Mouse (Mus musculus) urinary bladder, postnatal 36 days (tissue): ENCODE measurements around the gene Stpg1.

Source experiments
- DNase-seq, 2 experiments: peaks; one replicate each; pipeline ENCODE4 v3.0.0; 2022; ENCODE audit warnings: low spot score in 2 of 2, mixed read lengths in 1 of 2

The Stpg1 gene

GRCm38 (mm10) chr4:135549323-135549722 lies 54.7 kb downstream of the Stpg1 start:
- DNase-seq: peak in 1 of 2 experiments; percentile 59

GRCm38 (mm10) chr4:135563794-135564193 lies 69.2 kb downstream of the Stpg1 start:
- no peak for DNase-seq

- DNase-seq: no peak
Measured at GRCm38 (mm10) chr4:135565400-135565799, 70.8 kb downstream of the Stpg1 start.

GRCm38 (mm10) chr4:135567042-135567441 lies 72.5 kb downstream of the Stpg1 start:
- peak in 1 of 2 experiments; percentile 41 for DNase-seq

- no peak for DNase-seq
Measured at GRCm38 (mm10) chr4:135567484-135567883, 72.9 kb downstream of the Stpg1 start.

GRCm38 (mm10) chr4:135569201-135569600 lies 74.6 kb downstream of the Stpg1 start:
- DNase-seq: no peak

- peak; percentile 49 to 53 for DNase-seq
Measured at GRCm38 (mm10) chr4:135570152-135571036, 75.8 kb downstream of the Stpg1 start.

GRCm38 (mm10) chr4:135571037-135571550 lies 76.5 kb downstream of the Stpg1 start:
- no peak for DNase-seq

- no peak for DNase-seq
Measured at GRCm38 (mm10) chr4:135572276-135572675, 77.7 kb downstream of the Stpg1 start.

GRCm38 (mm10) chr4:135573251-135573808 lies 78.7 kb downstream of the Stpg1 start, which contains the start of gene Grhl3:
Grhl3 (minus strand) TSS chr4:135573630.
- peak; percentile 55 to 71 for DNase-seq

- DNase-seq: peak in 1 of 2 experiments; percentile 67
Measured at GRCm38 (mm10) chr4:135575365-135576140, 81.0 kb downstream of the Stpg1 start.

GRCm38 (mm10) chr4:135578490-135578889 lies 83.9 kb downstream of the Stpg1 start:
- DNase-seq: no peak

GRCm38 (mm10) chr4:135579695-135580094 lies 85.1 kb downstream of the Stpg1 start:
- DNase-seq: no peak

- no peak for DNase-seq
Measured at GRCm38 (mm10) chr4:135581222-135581910, 86.8 kb downstream of the Stpg1 start.

GRCm38 (mm10) chr4:135584838-135585237 lies 90.2 kb downstream of the Stpg1 start:
- DNase-seq: no peak
